Mouse (Mus musculus) cerebellum, adult 2 months (tissue): ENCODE measurements around the gene Tbccd1.

ENCODE experiments used
- CTCF ChIP-seq: fragments of 200-500 bp; IDR thresholded peaks from 2 replicates; pipeline ENCODE4 v1.5.1; 2011; ENCODE audit warnings: low read depth, mild to moderate bottlenecking, control low read depth, low read length, moderate library complexity, borderline replicate concordance; ENCODE audit not compliant: insufficient read depth
- POLR2A ChIP-seq: fragments of 200-500 bp; IDR thresholded peaks from 2 replicates; pipeline ENCODE4 v1.6.1; 2011; ENCODE audit warnings: low read length, control low read depth, borderline replicate concordance; ENCODE audit not compliant: insufficient read depth

- TF ChIP-seq CTCF = no peak
- no peak for TF ChIP-seq POLR2A
Measured at GRCm38 (mm10) chr16:22890683-22891510, 33.4 kb upstream of the Tbccd1 start, which contains the start of gene Ahsg.
